Mouse (Mus musculus) lung, postnatal 0 days (tissue): ENCODE measurements around the gene Sync.

Experiments
- CTCF ChIP-seq: IDR thresholded peaks from 2 replicates; pipeline ENCODE4 v1.5.1; 2016; ENCODE audit warnings: antibody characterized with exemption, mild to moderate bottlenecking
- EP300 ChIP-seq: IDR thresholded peaks from 2 replicates; pipeline ENCODE4 v1.6.1; 2016; ENCODE audit warnings: antibody characterized with exemption, mild to moderate bottlenecking, control low read depth

DNA sequence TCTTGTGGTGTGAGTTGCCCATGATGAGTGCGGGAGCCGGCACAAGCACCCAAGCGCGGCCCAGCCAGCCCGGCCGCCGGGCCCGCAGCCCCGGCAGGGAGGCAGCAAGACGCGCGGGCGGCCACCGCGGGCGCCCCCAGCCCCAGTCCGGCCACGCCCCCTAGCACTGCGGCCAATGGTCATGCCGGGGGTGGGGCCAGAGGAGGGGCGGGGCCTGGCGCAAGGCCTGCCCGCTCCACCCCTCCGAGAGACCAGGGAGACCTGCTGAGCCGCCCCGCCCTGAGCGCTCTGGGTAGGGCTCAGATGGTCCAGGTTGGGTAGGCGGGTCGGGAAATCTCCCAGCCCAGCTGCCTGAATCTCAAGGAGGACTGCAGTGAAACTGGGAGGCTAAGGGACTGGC, 48.3 kb upstream of the Sync start:
- TF ChIP-seq CTCF (no peak), EP300 (no peak)
